Mouse (Mus musculus) heart, adult 2 months (tissue): ENCODE data around the gene Gpc1.

Source experiments
- CTCF ChIP-seq: fragments of 200-600 bp; IDR thresholded peaks from 2 replicates; pipeline ENCODE4 v1.8.1; 2022; ENCODE audit warnings: antibody characterized with exemption, mild to moderate bottlenecking, moderate library complexity
- POLR2A ChIP-seq: fragments of 200-500 bp; IDR thresholded peaks from 2 replicates; pipeline ENCODE4 v1.6.1; 2011; ENCODE audit warnings: mild to moderate bottlenecking, low read depth, low read length, control low read depth; ENCODE audit not compliant: insufficient read depth

- TF ChIP-seq CTCF (peak; percentile 12; the same call in 1 of the 2 replicates), POLR2A (no peak)
These were observed 18.0 kb downstream of the Gpc1 start for GRCm38 (mm10) chr1:92849491-92849890.
